Mouse (Mus musculus): ENCODE data around the gene Maf.

The Maf gene

GRCm38 (mm10) chr8:115707731-115708590, at the start of gene Maf:
Maf (minus strand) TSS chr8:115707794.
- peak; percentile 97 for DNase-seq (ENCODE audit: low read depth, low spot score)

- no peak for DNase-seq (ENCODE audit: low read depth, low spot score)
Observed at GRCm38 (mm10) chr8:115756965-115757364, 49.4 kb upstream of the Maf start.

GRCm38 (mm10) chr8:115756027-115756426, 48.4 kb upstream of the Maf start:
- no peak for DNase-seq (ENCODE audit: low read depth, low spot score)

- DNase-seq (ENCODE audit: low read depth, low spot score): no peak
Observed at GRCm38 (mm10) chr8:115754694-115755093, 47.1 kb upstream of the Maf start.

GRCm38 (mm10) chr8:115753801-115754200, 46.2 kb upstream of the Maf start:
- no peak for DNase-seq (ENCODE audit: low read depth, low spot score)

- no peak for DNase-seq (ENCODE audit: low read depth, low spot score)
Observed at GRCm38 (mm10) chr8:115747426-115747825, 39.8 kb upstream of the Maf start.

GRCm38 (mm10) chr8:115745648-115746047, 38.1 kb upstream of the Maf start:
- peak; percentile 65 for DNase-seq (ENCODE audit: low read depth, low spot score)

- no peak for DNase-seq (ENCODE audit: low read depth, low spot score)
Observed at GRCm38 (mm10) chr8:115743441-115743840, 35.8 kb upstream of the Maf start.

- peak; percentile 84 for DNase-seq (ENCODE audit: low read depth, low spot score)
Observed at GRCm38 (mm10) chr8:115742646-115743045, 35.1 kb upstream of the Maf start.

- no peak for DNase-seq (ENCODE audit: low read depth, low spot score)
Observed at GRCm38 (mm10) chr8:115741964-115742363, 34.4 kb upstream of the Maf start.

- peak; percentile 61 for DNase-seq (ENCODE audit: low read depth, low spot score)
Observed at GRCm38 (mm10) chr8:115739756-115740155, 32.2 kb upstream of the Maf start.

GRCm38 (mm10) chr8:115732401-115732800, 24.8 kb upstream of the Maf start:
- DNase-seq (ENCODE audit: low read depth, low spot score): no peak

GRCm38 (mm10) chr8:115726807-115727206, 19.2 kb upstream of the Maf start:
- DNase-seq (ENCODE audit: low read depth, low spot score): peak; percentile 79

- DNase-seq (ENCODE audit: low read depth, low spot score): no peak
Observed at GRCm38 (mm10) chr8:115726231-115726630, 18.6 kb upstream of the Maf start.

GRCm38 (mm10) chr8:115719126-115719525, 11.5 kb upstream of the Maf start:
- DNase-seq (ENCODE audit: low read depth, low spot score): no peak

- DNase-seq (ENCODE audit: low read depth, low spot score): no peak
Observed at GRCm38 (mm10) chr8:115718621-115719020, 11.0 kb upstream of the Maf start.

- no peak for DNase-seq (ENCODE audit: low read depth, low spot score)
Observed at GRCm38 (mm10) chr8:115715262-115715661, 7.7 kb upstream of the Maf start.

- no peak for DNase-seq (ENCODE audit: low read depth, low spot score)
Observed at GRCm38 (mm10) chr8:115711106-115711505, 3.5 kb upstream of the Maf start.

GRCm38 (mm10) chr8:115709931-115710330, 2.3 kb upstream of the Maf start:
- no peak for DNase-seq (ENCODE audit: low read depth, low spot score)

- peak; percentile 79 for DNase-seq (ENCODE audit: low read depth, low spot score)
Observed at GRCm38 (mm10) chr8:115708936-115709780, 1.6 kb upstream of the Maf start.

GRCm38 (mm10) chr8:115706861-115707730, 498 bp downstream of the Maf start:
- peak; percentile 86 for DNase-seq (ENCODE audit: low read depth, low spot score)

Measured in CD4-positive helper T cell, adult 2 months (primary cell).